Mouse (Mus musculus) intestine, embryonic 14.5 days (tissue): ENCODE results near the gene Nos2. TPM values are rescaled to one million over a fixed set of nuclear protein-coding genes. Genes with fewer than 3 reads are reported as not detected.
A peak's percentile ranks its signal among the peaks of the same experiment; 100 is the strongest.

ENCODE experiments used
- ATAC-seq: fragments of 200-750 bp; cut with Nextera tagmentation; replicated peaks from 2 replicates; pipeline ENCODE4 v1.8.0; 2017; ENCODE audit warnings: low read depth, moderate number of reproducible peaks, moderate TSS enrichment, moderate library complexity; ENCODE audit not compliant: low FRiP score, low TSS enrichment
- DNase-seq: peaks from one replicate; pipeline ENCODE4 v3.0.0-alpha.2; 2018; ENCODE audit warnings: low spot score
- H3K27ac ChIP-seq: fragments of 300-500 bp; sonication (generic); 2 replicates; pipeline ENCODE4 v1.5.1; 2014; ENCODE audit warnings: low read depth, mild to moderate bottlenecking, control low read depth
- H3K27me3 ChIP-seq: fragments of 300-500 bp; sonication (generic); replicated peaks from 2 replicates; pipeline ENCODE4 v1.6.1; 2014; ENCODE audit warnings: low read length, control low read depth; ENCODE audit not compliant: control insufficient read depth, insufficient read depth
- H3K36me3 ChIP-seq: fragments of 300-500 bp; sonication (generic); 2 replicates; pipeline ENCODE4 v1.6.1; 2014; ENCODE audit warnings: low read length, control low read depth; ENCODE audit not compliant: control insufficient read depth, insufficient read depth
- H3K4me1 ChIP-seq: fragments of 300-500 bp; sonication (generic); replicated peaks from 2 replicates; pipeline ENCODE4 v1.6.1; 2014; ENCODE audit warnings: low read length, control low read depth, mixed read lengths; ENCODE audit not compliant: control insufficient read depth, insufficient read depth
- H3K4me2 ChIP-seq: fragments of 300-500 bp; sonication (generic); 2 replicates; pipeline ENCODE4 v1.6.1; 2014; ENCODE audit warnings: low read length
- H3K4me3 ChIP-seq: fragments of 300-500 bp; sonication (generic); 2 replicates; pipeline ENCODE4 v1.5.1; 2014; ENCODE audit warnings: low read depth, low read length, control low read depth, mixed read lengths
- H3K9ac ChIP-seq: fragments of 300-500 bp; sonication (generic); 2 replicates; pipeline ENCODE4 v1.6.1; 2014; ENCODE audit warnings: mild to moderate bottlenecking, low read length
- H3K9me3 ChIP-seq: fragments of 300-500 bp; sonication (generic); 2 replicates; pipeline ENCODE4 v1.6.1; 2016; ENCODE audit warnings: low read length, control low read depth; ENCODE audit not compliant: control insufficient read depth
- WGBS: fragments of 180-500 bp; shearing (Covaris S2); extraction: QIAGEN DNeasy Blood & Tissue Kit; methylation state at CpG from one replicate; pipeline ENCODE4 v1.1.7; 2014; 5-methylcytosine and 5-hydroxymethylcytosine counted together
- polyA plus RNA-seq: library from polyadenylated mRNA; unstranded; fragments of >200 nt; fragmentation: Nextera tagmentation; extraction: Ambion mirVana; gene quantifications from 2 replicates; pipeline ENCODE4 v1.2.1, GENCODE M21; 2014

Nos2 gene
- polyA plus RNA-seq, 1 experiment from 2014 or later, result 1.2 TPM

- Histone ChIP-seq H3K4me1 (no peaks in the 10 kb centered on the region), H3K36me3 (no peaks in the 10 kb centered on the region), H3K27me3 (no peaks in the 10 kb centered on the region), H3K4me3 (no peak overlapping the region), H3K27ac (no peak overlapping the region), H3K9me3 (no peaks in the 10 kb centered on the region), H3K4me2 (no peak overlapping the region), H3K9ac (no peak overlapping the region)
- ATAC-seq (no peak), DNase-seq (no peak)
- WGBS, result 82% methylated on average over 6 of the region's 6 CpGs
Measured at GRCm38 (mm10) chr11:78915473-78915872, 5.1 kb upstream of the Nos2 start.

GRCm38 (mm10) chr11:78916410-78916809 is 4.2 kb upstream of the Nos2 start:
- WGBS, result 87% methylated on average over 1 of the region's 1 CpGs
- Histone ChIP-seq H3K27me3 (no peaks in the 10 kb centered on the region), H3K27ac (no peak overlapping the region), H3K9ac (no peak overlapping the region), H3K4me1 (no peaks in the 10 kb centered on the region), H3K4me3 (no peak overlapping the region), H3K36me3 (no peaks in the 10 kb centered on the region), H3K4me2 (no peak overlapping the region), H3K9me3 (no peaks in the 10 kb centered on the region)
- ATAC-seq (no peak), DNase-seq (no peak)

- H3K4me3 ChIP-seq, result no peak overlapping the region
Measured at GRCm38 (mm10) chr11:78919745-78920144, 842 bp upstream of the Nos2 start.

GRCm38 (mm10) chr11:78922678-78923407 is 2.3 kb downstream of the Nos2 start:
- no peaks in the 10 kb centered on the region for H3K9me3 ChIP-seq
- no peak overlapping the region for H3K4me2 ChIP-seq
- H3K4me1 ChIP-seq, result 0 out of 2 replicates have a peak, but pooled peaks cover 5% of the 10 kb centered on the region
- no peak overlapping the region for H3K27ac ChIP-seq
- WGBS, result 38% methylated on average over 8 of the region's 8 CpGs
- ATAC-seq (no peak), DNase-seq (peak; percentile 70)
- peaks cover 36% of the 10 kb centered on the region for H3K27me3 ChIP-seq
- no peak overlapping the region for H3K9ac ChIP-seq
- no peaks in the 10 kb centered on the region for H3K36me3 ChIP-seq
- H3K4me3 ChIP-seq, result no peak overlapping the region

More at GRCm38 (mm10) chr11:78919745-78920144, 842 bp upstream of the Nos2 start:
- no peak overlapping the region for H3K4me2 ChIP-seq
- no peak overlapping the region for H3K9ac ChIP-seq
- no peak overlapping the region for H3K27ac ChIP-seq
- no peak for DNase-seq
- H3K4me1 ChIP-seq, result 0 out of 2 replicates have a peak, but pooled peaks cover 3% of the 10 kb centered on the region
- WGBS, result 74% methylated on average over 4 of the region's 4 CpGs
- peaks cover 16% of the 10 kb centered on the region for H3K27me3 ChIP-seq
- ATAC-seq, result no peak
- no peaks in the 10 kb centered on the region for H3K36me3 ChIP-seq
- no peaks in the 10 kb centered on the region for H3K9me3 ChIP-seq

GRCm38 (mm10) chr11:78924111-78924510 is 3.5 kb downstream of the Nos2 start:
- Histone ChIP-seq H3K36me3 (no peaks in the 10 kb centered on the region), H3K4me3 (no peak overlapping the region), H3K9ac (no peak overlapping the region), H3K27me3 (peaks cover 36% of the 10 kb centered on the region), H3K4me2 (no peak overlapping the region), H3K9me3 (no peaks in the 10 kb centered on the region), H3K27ac (no peak overlapping the region), H3K4me1 (0 out of 2 replicates have a peak, but pooled peaks cover 5% of the 10 kb centered on the region)
- 15% methylated on average over 9 of the region's 9 CpGs for WGBS
- no peak for DNase-seq
- no peak for ATAC-seq

- ATAC-seq (no peak; the same call in 1 of the 2 replicates), DNase-seq (peak; percentile 63)
- Histone ChIP-seq H3K4me3 (peak overlapping the region; percentile 34), H3K36me3 (no peaks in the 10 kb centered on the region), H3K27ac (no peak overlapping the region), H3K4me1 (0 out of 2 replicates have a peak, but pooled peaks cover 5% of the 10 kb centered on the region), H3K9me3 (no peaks in the 10 kb centered on the region), H3K27me3 (peaks cover 36% of the 10 kb centered on the region), H3K4me2 (peak overlapping the region; percentile 59), H3K9ac (peak overlapping the region; percentile 25; the same call in 1 of the 2 replicates)
- WGBS, result under 1% methylated on average over 37 of the region's 37 CpGs
Measured at GRCm38 (mm10) chr11:78924916-78925315, 4.3 kb downstream of the Nos2 start.

GRCm38 (mm10) chr11:78929345-78929744 is 8.8 kb downstream of the Nos2 start:
- Histone ChIP-seq H3K27ac (no peak overlapping the region), H3K4me3 (no peak overlapping the region), H3K36me3 (no peaks in the 10 kb centered on the region), H3K4me2 (no peak overlapping the region), H3K9me3 (no peaks in the 10 kb centered on the region), H3K27me3 (peaks cover 24% of the 10 kb centered on the region), H3K9ac (no peak overlapping the region), H3K4me1 (0 out of 2 replicates have a peak, but pooled peaks cover 5% of the 10 kb centered on the region)
- DNase-seq (no peak), ATAC-seq (no peak)
- 60% methylated on average over 5 of the region's 5 CpGs for WGBS

- DNase-seq (no peak), ATAC-seq (no peak)
- no peak overlapping the region for H3K4me3 ChIP-seq
- H3K9ac ChIP-seq, result no peak overlapping the region
- no peaks in the 10 kb centered on the region for H3K27me3 ChIP-seq
- no peaks in the 10 kb centered on the region for H3K4me1 ChIP-seq
- H3K4me2 ChIP-seq, result no peak overlapping the region
- no peaks in the 10 kb centered on the region for H3K36me3 ChIP-seq
- H3K9me3 ChIP-seq, result no peaks in the 10 kb centered on the region
- WGBS, result 84% methylated on average over 7 of the region's 7 CpGs
- H3K27ac ChIP-seq, result no peak overlapping the region
Measured at GRCm38 (mm10) chr11:78934307-78934706, 13.7 kb downstream of the Nos2 start.

- Histone ChIP-seq H3K9me3 (no peaks in the 10 kb centered on the region), H3K9ac (no peak overlapping the region), H3K4me1 (no peaks in the 10 kb centered on the region), H3K27me3 (no peaks in the 10 kb centered on the region), H3K27ac (no peak overlapping the region), H3K4me3 (no peak overlapping the region), H3K36me3 (no peaks in the 10 kb centered on the region), H3K4me2 (no peak overlapping the region)
- no peak for DNase-seq
- 80% methylated on average over 4 of the region's 4 CpGs for WGBS
- no peak for ATAC-seq
Measured at GRCm38 (mm10) chr11:78934727-78935126, 14.1 kb downstream of the Nos2 start.
